Comparison of ENCODE assay signal across 8 mouse cellular contexts in the genomic region with DNA sequence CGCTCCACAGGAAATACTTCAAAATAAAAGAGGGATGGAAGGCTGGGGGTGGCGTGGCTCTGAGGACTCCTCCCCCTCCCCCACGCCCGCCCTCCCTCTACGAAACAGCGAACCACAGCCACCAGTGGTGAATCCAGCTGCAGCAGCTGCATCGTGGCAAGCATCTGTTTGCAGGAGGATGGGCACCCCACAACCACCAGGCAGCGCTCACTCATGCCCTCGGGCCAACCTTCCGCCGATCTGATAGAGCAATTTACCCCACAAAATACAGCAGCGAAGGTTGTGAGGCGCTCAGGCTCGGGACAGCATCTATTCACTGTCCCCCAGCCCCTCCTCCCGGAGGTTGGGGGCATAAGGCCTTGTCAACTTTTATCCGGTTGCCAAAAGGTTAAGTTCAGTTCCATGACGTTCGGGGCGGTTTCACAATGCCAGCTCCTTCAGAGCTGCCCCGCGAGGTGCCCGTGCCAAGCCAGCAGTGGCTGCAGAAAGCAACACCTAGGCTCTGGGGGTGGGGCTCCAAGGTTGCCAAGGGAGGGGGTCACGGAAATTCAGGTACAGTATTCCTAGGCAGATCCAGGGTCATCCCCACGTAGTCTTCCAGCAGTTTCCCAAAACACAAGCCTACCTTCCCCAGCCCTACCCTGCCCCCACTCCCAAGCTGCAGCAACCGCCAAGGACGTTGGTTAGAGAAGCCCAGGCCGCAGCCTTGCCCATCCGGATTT. TPM values are rescaled to one million over a fixed set of nuclear protein-coding genes. Genes with fewer than 3 reads are reported as not detected.
DNase-seq lines count a peak whose midpoint lies in the region; ATAC-seq lines count a peak whose summit lies in the region.

No protein-coding gene starts in this region.

- 4% methylated on average over 28 of the region's 28 CpGs for WGBS in hindbrain, embryonic 15.5 days

- peak; percentile 34 for DNase-seq in gastrocnemius, postnatal 10 days
- DNase-seq in gastrocnemius, adult 8-10 months (ENCODE audit: low spot score in 2 of 2), result no peak
- DNase-seq in adrenal gland, postnatal 25 days, result peak; percentile 74
- DNase-seq in fibroblast of lung, adult 2 months (ENCODE audit: low read depth), result peak; percentile 26
- peak; percentile 29 for DNase-seq in left cerebral cortex, postnatal 4 days
- peak; percentile 69 for DNase-seq in splenic B cell, adult 2 months (ENCODE audit: low read depth, low spot score)

- no peaks in the 10 kb centered on the region for H3K9me3 ChIP-seq in hindbrain, embryonic 15.5 days
- no peaks in the 10 kb centered on the region for H3K9me3 ChIP-seq in megakaryocyte, embryonic 14.5 days

- peak overlapping the region; percentile 64 for H3K4me3 ChIP-seq in hindbrain, embryonic 15.5 days
- peak overlapping the region; percentile 95 for H3K4me3 ChIP-seq in megakaryocyte, embryonic 14.5 days (replicated peaks)

- peak overlapping the region; percentile 90 for H3K4me2 ChIP-seq in hindbrain, embryonic 15.5 days

- H3K27me3 ChIP-seq in hindbrain, embryonic 15.5 days, result peaks cover 29% of the 10 kb centered on the region
- peaks cover 21% of the 10 kb centered on the region for H3K27me3 ChIP-seq in megakaryocyte, embryonic 14.5 days (replicated peaks)
- H3K27me3 ChIP-seq in splenic B cell, adult 2 months (ENCODE audit: control insufficient read depth, insufficient read depth, low read length, poor library complexity, severe bottlenecking), result no peaks in the 10 kb centered on the region

- ATAC-seq in hindbrain, embryonic 15.5 days (ENCODE audit: low FRiP score, low read depth), result no peak

- H3K36me3 ChIP-seq in hindbrain, embryonic 15.5 days, result peaks cover 21% of the 10 kb centered on the region
- H3K36me3 ChIP-seq in megakaryocyte, embryonic 14.5 days (replicated peaks; ENCODE audit: low read length), result peaks cover 51% of the 10 kb centered on the region
- peaks cover 4% of the 10 kb centered on the region for H3K36me3 ChIP-seq in splenic B cell, adult 2 months (ENCODE audit: control insufficient read depth, insufficient read depth, low read length, poor library complexity, severe bottlenecking)

- peaks cover 78% of the 10 kb centered on the region for H3K4me1 ChIP-seq in hindbrain, embryonic 15.5 days (replicated peaks)
- H3K4me1 ChIP-seq in megakaryocyte, embryonic 14.5 days, result peaks cover 76% of the 10 kb centered on the region

- H3K9ac ChIP-seq in hindbrain, embryonic 15.5 days, result peak overlapping the region; percentile 83

- intact Hi-C loops in left cerebral cortex, postnatal 4 days (cut with DNase I), result loop anchor here (10.0 kb wide), 1 partner anchor 111 kb away; no protein-coding TSS in a partner anchor

- H3K27ac ChIP-seq in hindbrain, embryonic 15.5 days (replicated peaks), result peak overlapping the region; percentile 96

RNA-seq across cellular contexts. Expression of gene Cbx4, which starts 2.1 kb away (rescaled TPM):
- 1 to 10 TPM; 6.2 to 9.1 TPM for total RNA-seq in gastrocnemius, postnatal 10 days (2021)
- 1 to 10 TPM; 2.1 to 3.0 (median 2.2) TPM for total RNA-seq in gastrocnemius, adult 8-10 months (2022)
- 100 and 121 TPM in 2 replicates for total RNA-seq in adrenal gland, postnatal 25 days (2021)
- 21.9 and 23.2 TPM in 2 replicates for polyA plus RNA-seq in hindbrain, embryonic 15.5 days (2015; fragmentation: Nextera tagmentation; extraction: Ambion mirVana)
- total RNA-seq in left cerebral cortex, postnatal 4 days (2021), result 10 to 100 TPM; 40.8 to 45.2 TPM
- 49.2 and 111 TPM in 2 replicates for polyA plus RNA-seq in megakaryocyte, embryonic 14.5 days (2012; ENCODE audit: insufficient read depth, low replicate concordance)

RNA-seq across cellular contexts. Expression of gene Cbx8, which starts 43.1 kb away (rescaled TPM):
- 1 to 10 TPM; 2.3 to 4.7 TPM for total RNA-seq in gastrocnemius, postnatal 10 days (2021)
- total RNA-seq in gastrocnemius, adult 8-10 months (2022), result 1 to 10 TPM; 1.1 to 3.3 (median 2.5) TPM
- total RNA-seq in adrenal gland, postnatal 25 days (2021), result 9.2 and 13.0 TPM in 2 replicates
- 8.6 and 10.0 TPM in 2 replicates for polyA plus RNA-seq in hindbrain, embryonic 15.5 days (2015; fragmentation: Nextera tagmentation; extraction: Ambion mirVana)
- total RNA-seq in left cerebral cortex, postnatal 4 days (2021), result 10 to 100 TPM; 13.0 to 15.6 TPM
- polyA plus RNA-seq in megakaryocyte, embryonic 14.5 days (2012; ENCODE audit: insufficient read depth, low replicate concordance), result 2.7 and 7.4 TPM in 2 replicates

Comparison
In these comparisons a context has a peak if more than half of its experiments do, and no peak if none do; other contexts are left out.
1. DNase-seq: peak in gastrocnemius, postnatal 10 days (single experiment), adrenal gland, postnatal 25 days (single experiment), fibroblast of lung, adult 2 months (single experiment), left cerebral cortex, postnatal 4 days (single experiment) and splenic B cell, adult 2 months (single experiment); none in gastrocnemius, adult 8-10 months (0 of 2).
2. RNA of gene Cbx4, which starts 2.1 kb away (total RNA-seq): 100 to 121 TPM in adrenal gland, postnatal 25 days and 40.8 to 45.2 TPM in left cerebral cortex, postnatal 4 days; 6.2 to 9.1 TPM in gastrocnemius, postnatal 10 days and 2.1 to 3.0 TPM in gastrocnemius, adult 8-10 months; every median in the first group is over 4 times any median in the second.